Mouse (Mus musculus) embryonic fibroblast, embryonic 13.5 days (primary cell): ENCODE results near the gene Rpl13a. TPM values are rescaled to one million over a fixed set of nuclear protein-coding genes. Genes with fewer than 3 reads are reported as not detected.

ENCODE experiments used
- H3K27ac ChIP-seq: 2 replicates; pipeline ENCODE4 v1.5.1; 2012; ENCODE audit warnings: low read length, control low read depth, inconsistent platforms; ENCODE audit not compliant: insufficient read depth
- H3K4me1 ChIP-seq: 2 replicates; pipeline ENCODE4 v1.6.1; 2011; ENCODE audit warnings: low read length; ENCODE audit not compliant: control insufficient read depth, insufficient read depth
- H3K4me3 ChIP-seq: 2 replicates; pipeline ENCODE4 v1.5.1; 2011; ENCODE audit warnings: mild to moderate bottlenecking, control low read depth, low read length; ENCODE audit not compliant: insufficient read depth
- CTCF ChIP-seq: IDR thresholded peaks from 2 replicates; pipeline ENCODE4 v1.5.1; 2011; ENCODE audit warnings: mild to moderate bottlenecking, control low read depth, low read length, moderate library complexity, borderline replicate concordance; ENCODE audit not compliant: insufficient read depth
- POLR2A ChIP-seq: IDR thresholded peaks from 2 replicates; pipeline ENCODE4 v1.6.1; 2011; ENCODE audit warnings: low read depth, mild to moderate bottlenecking, control low read depth, low read length, moderate library complexity
- polyA plus RNA-seq: library from polyadenylated mRNA; stranded (reverse); fragments of >200 nt; gene quantifications from 2 replicates; pipeline ENCODE4 v1.2.4, GENCODE M21; 2011; ENCODE audit warnings: low read depth; ENCODE audit not compliant: missing spikeins, insufficient read length

Gene Rpl13a
- polyA plus RNA-seq, 1 experiment, result 3,370 TPM

GRCm38 (mm10) chr7:45083300-45083890 is 45.2 kb downstream of the Rpl13a start:
- Histone ChIP-seq H3K27ac (no peak overlapping the region), H3K4me1 (0 out of 2 replicates have a peak, but pooled peaks cover 4% of the 10 kb centered on the region), H3K4me3 (no peak overlapping the region)
- TF ChIP-seq CTCF, result no peak
- TF ChIP-seq POLR2A, result no peak

- 0 out of 2 replicates have a peak overlapping the region, but pooled peaks have one; percentile 22 for H3K27ac ChIP-seq
- peak; percentile 35; the same call in 1 of the 2 replicates for TF ChIP-seq CTCF
- no peak for TF ChIP-seq POLR2A
- H3K4me3 ChIP-seq, result no peak overlapping the region
- H3K4me1 ChIP-seq, result 0 out of 2 replicates have a peak, but pooled peaks cover 4% of the 10 kb centered on the region
These were observed 45.9 kb downstream of the Rpl13a start for GRCm38 (mm10) chr7:45082401-45083299.

GRCm38 (mm10) chr7:45081016-45081415 is 47.5 kb downstream of the Rpl13a start:
- H3K27ac ChIP-seq, result no peak overlapping the region
- H3K4me1 ChIP-seq, result 0 out of 2 replicates have a peak, but pooled peaks cover 4% of the 10 kb centered on the region
- no peak overlapping the region for H3K4me3 ChIP-seq
- TF ChIP-seq POLR2A (no peak; the same call in 1 of the 2 replicates), CTCF (no peak)

- peaks cover 13% of the 10 kb centered on the region; the same call in 1 of the 2 replicates for H3K4me1 ChIP-seq
- no peak overlapping the region for H3K4me3 ChIP-seq
- TF ChIP-seq POLR2A (no peak), CTCF (peak; percentile 83)
- H3K27ac ChIP-seq, result no peak overlapping the region
These were observed 48.7 kb downstream of the Rpl13a start for GRCm38 (mm10) chr7:45079856-45080255.

- TF ChIP-seq CTCF (0 out of 2 replicates have a peak, but pooled peaks have one; percentile 52), POLR2A (no peak)
- H3K27ac ChIP-seq, result no peak overlapping the region
- H3K4me3 ChIP-seq, result no peak overlapping the region
- peaks cover 13% of the 10 kb centered on the region; the same call in 1 of the 2 replicates for H3K4me1 ChIP-seq
These were observed 50.0 kb downstream of the Rpl13a start for GRCm38 (mm10) chr7:45078513-45078912.

- Histone ChIP-seq H3K4me3 (no peak overlapping the region), H3K4me1 (peaks cover 12% of the 10 kb centered on the region; the same call in 1 of the 2 replicates), H3K27ac (no peak overlapping the region)
- TF ChIP-seq CTCF, result no peak
- TF ChIP-seq POLR2A, result no peak
These were observed 50.7 kb downstream of the Rpl13a start for GRCm38 (mm10) chr7:45077829-45078228.

- Histone ChIP-seq H3K4me1 (peaks cover 9% of the 10 kb centered on the region; the same call in 1 of the 2 replicates), H3K27ac (no peak overlapping the region), H3K4me3 (no peak overlapping the region)
- TF ChIP-seq CTCF (no peak), POLR2A (no peak)
These were observed 51.2 kb downstream of the Rpl13a start for GRCm38 (mm10) chr7:45077322-45077721.

GRCm38 (mm10) chr7:45076501-45076900 is 52.1 kb downstream of the Rpl13a start:
- TF ChIP-seq POLR2A, result no peak
- no peak for TF ChIP-seq CTCF
- H3K27ac ChIP-seq, result no peak overlapping the region
- H3K4me3 ChIP-seq, result no peak overlapping the region
- peaks cover 9% of the 10 kb centered on the region; the same call in 1 of the 2 replicates for H3K4me1 ChIP-seq

Other genes starting within 250 kb of the Rpl13a start
- gene Med25, start 236.0 kb downstream of the Rpl13a start, polyA plus RNA-seq, result 33.4 and 42.8 TPM in 2 replicates
- gene Fuz, start 232.7 kb downstream of the Rpl13a start, polyA plus RNA-seq, result 11.1 and 11.5 TPM in 2 replicates
- gene Ap2a1, start 199.3 kb downstream of the Rpl13a start, polyA plus RNA-seq, result 129 and 132 TPM in 2 replicates
- not detected in 2 replicates for gene Tsks, start 185.6 kb downstream of the Rpl13a start, polyA plus RNA-seq
- gene Cpt1c, start 153.9 kb downstream of the Rpl13a start, polyA plus RNA-seq, result 68.9 and 82.5 TPM in 2 replicates
- gene Prmt1, start 142.2 kb downstream of the Rpl13a start, polyA plus RNA-seq, result 403 and 439 TPM in 2 replicates
- gene Irf3, start 131.1 kb downstream of the Rpl13a start, polyA plus RNA-seq, result 62.2 and 75.1 TPM in 2 replicates
- gene Bcl2l12, start 130.0 kb downstream of the Rpl13a start, polyA plus RNA-seq, result 31.8 and 37.1 TPM in 2 replicates
- 75.4 and 79.8 TPM in 2 replicates for gene Scaf1, start 112.4 kb downstream of the Rpl13a start, polyA plus RNA-seq
- gene Rras, start 110.8 kb downstream of the Rpl13a start, polyA plus RNA-seq, result 83.0 and 116 TPM in 2 replicates
- gene Prr12, start 75.9 kb downstream of the Rpl13a start, polyA plus RNA-seq, result 15.4 and 16.9 TPM in 2 replicates
- gene Nosip, start 66.3 kb downstream of the Rpl13a start, polyA plus RNA-seq, result 33.0 and 38.0 TPM in 2 replicates
- 15.1 and 17.5 TPM in 2 replicates for gene Prrg2, start 66.1 kb downstream of the Rpl13a start, polyA plus RNA-seq
- gene Rcn3, start 36.5 kb downstream of the Rpl13a start, polyA plus RNA-seq, result 439 and 601 TPM in 2 replicates
- gene Fcgrt, start 24.9 kb downstream of the Rpl13a start, polyA plus RNA-seq, result 41.5 and 64.3 TPM in 2 replicates
- gene Rps11, start 4.3 kb downstream of the Rpl13a start, polyA plus RNA-seq, result 1,929 and 1,977 TPM in 2 replicates
- gene Gm45713, start 7.5 kb upstream of the Rpl13a start, polyA plus RNA-seq, result 1.8 TPM in 2 replicates
- gene Flt3l, start 7.7 kb upstream of the Rpl13a start, polyA plus RNA-seq, result 9.4 and 17.1 TPM in 2 replicates
- 45.6 and 56.2 TPM in 2 replicates for gene Pih1d1, start 25.5 kb upstream of the Rpl13a start, polyA plus RNA-seq
- 24.9 and 25.0 TPM in 2 replicates for gene Aldh16a1, start 25.8 kb upstream of the Rpl13a start, polyA plus RNA-seq
- 0.28 and 0.58 TPM in 2 replicates for gene Slc17a7, start 35.2 kb upstream of the Rpl13a start, polyA plus RNA-seq
- gene Gfy, start 50.8 kb upstream of the Rpl13a start, polyA plus RNA-seq, result not detected in 2 replicates
- gene Pth2, start 52.2 kb upstream of the Rpl13a start, polyA plus RNA-seq, result not detected in 2 replicates
- not detected in 2 replicates for gene Ccdc155, start 76.1 kb upstream of the Rpl13a start, polyA plus RNA-seq
- not detected in 2 replicates for gene Dkkl1, start 83.4 kb upstream of the Rpl13a start, polyA plus RNA-seq
- 79.9 and 94.3 TPM in 2 replicates for gene Tead2, start 87.0 kb upstream of the Rpl13a start, polyA plus RNA-seq
- gene Cd37, start 110.4 kb upstream of the Rpl13a start, polyA plus RNA-seq, result 0.86 TPM in 1 of 2 replicates, not detected in the other
- not detected in 2 replicates for gene Slc6a16, start 112.3 kb upstream of the Rpl13a start, polyA plus RNA-seq
- gene Slc6a21, start 148.8 kb upstream of the Rpl13a start, polyA plus RNA-seq, result not detected in 2 replicates
- 9.8 and 12.8 TPM in 2 replicates for gene Trpm4, start 205.0 kb upstream of the Rpl13a start, polyA plus RNA-seq
- gene Hrc, start 206.5 kb upstream of the Rpl13a start, polyA plus RNA-seq, result not detected in 2 replicates
- 2.5 and 2.7 TPM in 2 replicates for gene Ppfia3, start 238.3 kb upstream of the Rpl13a start, polyA plus RNA-seq
- 2.3 TPM in 1 of 2 replicates, not detected in the other for gene Lin7b, start 241.8 kb upstream of the Rpl13a start, polyA plus RNA-seq